Mouse (Mus musculus) testis, adult 2 months (tissue): ENCODE data around the gene Ccdc102a. TPM values are rescaled to one million over a fixed set of nuclear protein-coding genes. Genes with fewer than 3 reads are reported as not detected.

Experiments used
- H3K27ac ChIP-seq: fragments of 200-500 bp; 2 replicates; pipeline ENCODE4 v1.5.1; 2012; ENCODE audit warnings: low read depth, low read length; ENCODE audit not compliant: control insufficient read depth, insufficient read depth
- H3K27me3 ChIP-seq: fragments of 200-500 bp; 2 replicates; pipeline ENCODE4 v1.6.1; 2012; ENCODE audit warnings: mild to moderate bottlenecking, low read length, moderate library complexity; ENCODE audit not compliant: control insufficient read depth, insufficient read depth
- H3K36me3 ChIP-seq: fragments of 200-500 bp; 2 replicates; pipeline ENCODE4 v1.6.1; 2012; ENCODE audit warnings: mild to moderate bottlenecking, low read length; ENCODE audit not compliant: control insufficient read depth, insufficient read depth
- H3K4me1 ChIP-seq: fragments of 200-500 bp; 2 replicates; pipeline ENCODE4 v1.6.1; 2012; ENCODE audit warnings: low read length; ENCODE audit not compliant: control insufficient read depth, insufficient read depth
- H3K4me3 ChIP-seq: fragments of 200-500 bp; 2 replicates; pipeline ENCODE4 v1.5.1; 2012; ENCODE audit warnings: low read depth, mild to moderate bottlenecking, low read length, moderate library complexity, mixed read lengths; ENCODE audit not compliant: control insufficient read depth
- CTCF ChIP-seq: fragments of 200-500 bp; IDR thresholded peaks from 2 replicates; pipeline ENCODE4 v1.5.1; 2012; ENCODE audit warnings: low read depth, mild to moderate bottlenecking, inconsistent platforms, low read length, moderate library complexity; ENCODE audit not compliant: control insufficient read depth, insufficient read depth, insufficient replicate concordance
- POLR2A ChIP-seq: fragments of 200-500 bp; IDR thresholded peaks from 2 replicates; pipeline ENCODE4 v1.6.1; 2012; ENCODE audit warnings: low read depth, mild to moderate bottlenecking, inconsistent platforms, low read length, moderate library complexity; ENCODE audit not compliant: control insufficient read depth
- polyA plus RNA-seq: library from polyadenylated mRNA; depleted of rRNA; stranded (reverse); fragments of >200 nt; gene quantifications from 2 replicates; pipeline ENCODE4 v1.2.3, GENCODE M21; 2012

The Ccdc102a gene
- polyA plus RNA-seq, 1 experiment: 0.59 TPM

DNA sequence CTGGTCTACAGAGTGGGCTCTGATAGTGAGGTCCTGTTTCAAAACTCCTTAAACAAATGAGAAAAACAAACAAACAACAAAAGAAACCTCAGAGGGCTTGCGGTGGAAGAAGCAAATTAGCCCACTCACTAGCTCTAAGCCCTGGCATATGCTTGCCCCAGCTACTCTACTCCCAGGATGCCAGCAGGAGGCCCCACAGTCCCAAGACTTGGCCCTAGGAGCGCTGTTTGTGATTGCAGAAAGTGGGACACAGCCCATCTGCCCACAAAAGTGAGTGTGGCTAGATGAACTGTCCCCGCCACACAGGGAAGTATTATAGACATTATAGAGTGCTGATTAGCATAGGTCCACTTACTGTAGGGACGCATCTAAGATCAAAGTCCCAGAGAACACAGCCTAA is 30.5 kb upstream of the Ccdc102a start:
- Histone ChIP-seq H3K36me3 (no peaks in the 10 kb centered on the region), H3K27me3 (no peaks in the 10 kb centered on the region), H3K27ac (no peak overlapping the region), H3K4me1 (no peaks in the 10 kb centered on the region), H3K4me3 (no peak overlapping the region)
- TF ChIP-seq CTCF (no peak), POLR2A (no peak)

DNA sequence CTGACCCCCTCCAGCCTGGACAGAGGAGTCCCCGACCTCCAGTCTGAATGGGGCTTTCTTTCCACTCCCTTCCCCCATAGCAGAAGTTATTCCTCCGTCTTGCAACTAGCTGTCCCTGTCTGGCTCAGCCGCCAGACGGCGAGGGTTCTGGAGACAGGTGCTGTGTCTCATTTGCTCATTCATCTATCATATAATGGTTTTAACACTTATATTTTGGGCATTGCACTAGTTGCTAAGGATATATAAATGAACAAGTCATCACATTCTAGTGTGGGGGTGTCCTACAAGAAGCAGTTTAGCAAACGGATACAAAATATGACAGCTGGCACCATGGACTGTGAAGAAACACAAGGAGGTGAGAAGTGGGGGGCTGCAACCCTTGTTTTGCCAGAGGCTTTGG is 27.3 kb upstream of the Ccdc102a start:
- Histone ChIP-seq H3K27ac (no peak overlapping the region), H3K4me1 (no peaks in the 10 kb centered on the region), H3K4me3 (no peak overlapping the region), H3K27me3 (no peaks in the 10 kb centered on the region), H3K36me3 (no peaks in the 10 kb centered on the region)
- no peak for TF ChIP-seq POLR2A
- TF ChIP-seq CTCF: no peak

DNA sequence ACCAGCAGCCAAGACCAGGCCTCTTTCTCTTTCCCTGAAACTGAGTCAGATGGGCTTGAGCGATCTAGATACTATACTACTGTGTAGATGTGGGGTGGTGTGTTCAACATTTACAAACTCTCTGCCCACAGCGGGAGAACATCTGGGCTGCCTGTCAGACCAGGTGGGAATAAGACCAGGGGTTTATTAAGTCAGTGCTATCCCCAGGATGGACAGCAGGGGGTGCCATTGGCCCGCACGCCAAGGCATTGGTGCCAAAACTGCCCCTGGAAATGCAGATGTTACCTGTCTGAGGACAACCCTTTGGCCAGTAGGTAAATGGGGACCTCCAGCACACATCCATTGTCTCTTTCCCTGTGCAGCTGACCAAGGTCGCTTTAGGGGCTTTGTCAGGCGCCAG is 24.7 kb upstream of the Ccdc102a start:
- TF ChIP-seq CTCF (peak; percentile 95), POLR2A (no peak)
- Histone ChIP-seq H3K27ac (no peak overlapping the region), H3K27me3 (no peaks in the 10 kb centered on the region), H3K4me1 (no peaks in the 10 kb centered on the region), H3K4me3 (no peak overlapping the region), H3K36me3 (no peaks in the 10 kb centered on the region)

DNA sequence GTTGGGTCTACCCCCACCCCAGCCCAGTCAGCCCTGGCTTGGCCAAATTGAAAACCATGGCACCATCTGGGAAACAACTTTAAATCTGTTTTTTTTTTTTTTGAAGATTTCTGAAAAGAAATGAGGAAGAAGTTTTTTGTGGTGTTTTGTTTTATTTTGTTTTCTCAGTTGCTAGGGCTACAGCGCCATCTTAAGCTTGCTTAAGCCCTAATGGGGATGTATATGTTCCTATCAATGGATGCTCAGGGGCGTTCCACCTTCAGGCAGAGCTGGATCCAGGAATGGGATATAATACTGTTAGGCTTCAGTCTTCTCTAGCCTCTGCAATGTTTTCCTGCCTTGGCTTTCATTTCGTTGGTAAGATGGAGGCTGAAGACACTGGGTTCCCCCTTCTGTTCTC is 17.3 kb upstream of the Ccdc102a start:
- TF ChIP-seq POLR2A (no peak), CTCF (no peak)
- no peaks in the 10 kb centered on the region for H3K36me3 ChIP-seq

DNA sequence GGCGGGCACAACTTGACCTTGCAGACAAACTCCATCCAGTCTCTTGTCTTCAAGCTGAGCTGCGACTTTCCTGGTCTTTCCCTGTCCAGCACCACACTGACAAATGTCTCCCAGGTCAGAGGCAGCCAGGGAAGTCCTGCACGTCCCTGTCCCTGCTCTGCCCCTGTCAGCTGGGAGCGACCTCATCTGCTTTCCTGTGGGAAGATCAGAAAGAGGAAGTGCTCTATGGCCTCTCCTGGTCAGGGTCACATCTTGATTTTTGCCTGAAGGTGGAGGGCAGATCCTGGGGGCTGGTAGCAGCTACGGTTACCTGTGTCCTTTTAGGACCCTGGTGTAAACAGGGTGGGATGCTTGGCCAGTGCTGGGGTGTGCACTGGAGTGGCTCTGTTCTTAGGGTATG is 16.0 kb upstream of the Ccdc102a start:
- TF ChIP-seq CTCF: no peak
- TF ChIP-seq POLR2A: no peak
- H3K27me3 ChIP-seq: no peaks in the 10 kb centered on the region
- H3K36me3 ChIP-seq: no peaks in the 10 kb centered on the region
- peaks cover 2% of the 10 kb centered on the region; the same call in 1 of the 2 replicates for H3K4me1 ChIP-seq
- H3K4me3 ChIP-seq: no peak overlapping the region
- no peak overlapping the region for H3K27ac ChIP-seq

More for the DNA sequence above, 17.3 kb upstream of the Ccdc102a start:
- Histone ChIP-seq H3K27me3 (no peaks in the 10 kb centered on the region), H3K4me1 (no peaks in the 10 kb centered on the region), H3K4me3 (no peak overlapping the region), H3K27ac (no peak overlapping the region)

DNA sequence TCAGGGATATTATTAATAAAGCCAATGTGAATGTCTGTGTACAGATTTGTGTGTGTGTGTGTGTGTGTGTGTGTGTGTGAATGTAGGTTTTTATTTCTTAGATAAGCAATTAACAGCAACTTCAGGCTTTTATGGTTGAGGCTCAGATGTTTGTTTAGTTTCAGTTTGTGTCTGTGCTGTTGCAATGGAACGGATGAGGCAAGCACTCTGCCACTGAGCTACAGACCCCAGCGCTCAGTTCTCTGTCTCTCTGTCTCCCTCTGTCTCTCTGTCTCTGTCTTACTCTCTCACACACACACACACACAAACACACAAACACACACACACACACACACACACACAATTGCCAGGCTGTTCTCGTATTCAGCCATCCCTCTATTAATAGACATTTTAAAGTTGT is 10.3 kb upstream of the Ccdc102a start:
- no peaks in the 10 kb centered on the region for H3K27me3 ChIP-seq
- H3K4me1 ChIP-seq: peaks cover 2% of the 10 kb centered on the region; the same call in 1 of the 2 replicates
- no peaks in the 10 kb centered on the region for H3K36me3 ChIP-seq
- no peak overlapping the region for H3K4me3 ChIP-seq
- TF ChIP-seq POLR2A (no peak), CTCF (no peak)
- H3K27ac ChIP-seq: no peak overlapping the region

DNA sequence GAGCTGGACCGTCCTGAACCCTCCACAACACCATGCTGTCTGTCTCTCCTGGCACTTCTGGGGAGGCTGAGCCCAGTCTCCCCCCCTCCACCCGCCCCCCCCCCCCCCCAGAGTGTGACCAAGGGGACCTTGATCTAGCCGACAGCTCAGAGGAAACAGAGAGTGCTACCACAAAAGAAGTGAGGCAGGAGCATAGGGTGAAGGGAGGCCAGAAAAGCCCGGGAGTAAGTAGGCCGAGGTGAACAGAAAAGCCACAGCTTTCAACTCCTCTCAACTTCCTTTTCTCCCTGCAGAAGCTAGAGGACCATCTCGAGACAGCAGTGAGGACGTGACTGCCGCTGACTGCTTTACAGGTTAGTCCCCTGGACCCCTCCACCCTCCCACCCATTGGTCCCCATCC is 5.5 kb upstream of the Ccdc102a start, which contains the start of gene Adgrg5:
TSS of gene Adgrg5 (plus strand) at position 290 of the 400 bp plus-strand sequence.
- TF ChIP-seq CTCF (no peak), POLR2A (no peak)

DNA sequence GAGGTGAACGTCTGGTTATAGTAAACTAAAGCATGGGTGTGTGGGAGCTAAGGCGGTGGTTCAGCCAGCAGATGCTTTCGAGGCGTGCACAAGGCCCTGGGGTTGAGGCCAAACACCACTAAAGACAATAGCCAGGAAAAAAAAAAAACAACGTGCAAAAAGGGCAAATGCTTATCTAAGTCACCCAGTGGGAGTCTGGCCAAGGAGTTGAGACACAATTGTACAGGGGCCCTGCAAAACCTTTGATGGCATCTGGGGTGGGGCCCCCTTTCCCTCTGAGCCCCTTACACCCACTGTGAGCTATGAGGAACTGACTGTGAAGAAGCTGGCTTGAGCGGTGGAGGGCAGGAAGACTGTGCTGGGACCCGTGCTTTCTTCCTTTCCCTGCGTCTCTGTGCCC is 4.7 kb upstream of the Ccdc102a start:
- H3K36me3 ChIP-seq: no peaks in the 10 kb centered on the region
- H3K27ac ChIP-seq: no peak overlapping the region
- no peak overlapping the region for H3K4me3 ChIP-seq
- TF ChIP-seq POLR2A: no peak
- TF ChIP-seq CTCF: no peak
- peaks cover 5% of the 10 kb centered on the region for H3K4me1 ChIP-seq
- no peaks in the 10 kb centered on the region for H3K27me3 ChIP-seq

More for the DNA sequence above, 5.5 kb upstream of the Ccdc102a start, which contains the start of gene Adgrg5:
- Histone ChIP-seq H3K4me1 (peaks cover under 1% of the 10 kb centered on the region; the same call in 1 of the 2 replicates), H3K4me3 (no peak within 1 kb of the TSS), H3K27ac (no peak within 1 kb of the TSS), H3K36me3 (no peaks in the 10 kb centered on the region), H3K27me3 (no peaks in the 10 kb centered on the region)
